Mouse (Mus musculus) G1E (cell line): ENCODE measurements around the gene Mapk11.

Experiments used
- CTCF ChIP-seq: IDR thresholded peaks from 2 replicates; pipeline ENCODE4 v1.5.1; 2012; ENCODE audit warnings: low read depth, low read length, inconsistent platforms, mixed read lengths
- GATA1 ChIP-seq: IDR thresholded peaks from 2 replicates; pipeline ENCODE4 v1.6.1; 2012; ENCODE audit warnings: borderline replicate concordance, low read length, inconsistent platforms, mixed read lengths
- GATA2 ChIP-seq: IDR thresholded peaks from 2 replicates; pipeline ENCODE4 v1.6.1; 2012; ENCODE audit warnings: low read depth, low read length, inconsistent platforms, borderline replicate concordance
- POLR2AphosphoS5 ChIP-seq: IDR thresholded peaks from 2 replicates; pipeline ENCODE4 v1.6.1; 2012; ENCODE audit warnings: low read depth, low read length, inconsistent platforms; ENCODE audit not compliant: insufficient replicate concordance
- TAL1 ChIP-seq: conservative IDR thresholded peaks from 2 replicates; pipeline ENCODE4 v1.6.1; 2012; ENCODE audit warnings: low read depth, low read length, inconsistent platforms, mixed read lengths

- no peak for TF ChIP-seq TAL1
- no peak for TF ChIP-seq CTCF
- no peak for TF ChIP-seq GATA1
- no peak for TF ChIP-seq GATA2
- TF ChIP-seq POLR2AphosphoS5, result no peak
Observed at GRCm38 (mm10) chr15:89098616-89099015, 50.8 kb downstream of the Mapk11 start.
